In genomic region chr17:47484241-47484921, GRCm38 (mm10) we compare ENCODE assay signal across 8 mouse cellular contexts. TPM values are rescaled to one million over a fixed set of nuclear protein-coding genes. Genes with fewer than 3 reads are reported as not detected.
DNase-seq lines count a peak whose midpoint lies in the region; ATAC-seq and TF ChIP-seq lines count a peak whose summit lies in the region.

No protein-coding gene starts in this region.

- H3K36me3 ChIP-seq in limb, embryonic 13.5 days = peaks cover 17% of the 10 kb centered on the region
- H3K36me3 ChIP-seq in thymus, adult 2 months (ENCODE audit: control insufficient read depth, insufficient read depth, low read length) = peaks cover 9% of the 10 kb centered on the region

- no peaks in the 10 kb centered on the region for H3K27me3 ChIP-seq in limb, embryonic 13.5 days
- no peaks in the 10 kb centered on the region for H3K27me3 ChIP-seq in thymus, adult 2 months (ENCODE audit: control insufficient read depth, insufficient read depth, low read length)

- no peak overlapping the region for H3K4me2 ChIP-seq in limb, embryonic 13.5 days (replicated peaks)

- 21% methylated on average over 1 of the region's 1 CpGs for WGBS in limb, embryonic 13.5 days
- WGBS in thymus, adult 2 months = 68% methylated on average over 1 of the region's 1 CpGs

- peak; percentile 83 for DNase-seq in kidney, adult 11 months
- no peak for DNase-seq in kidney, adult 18-20 months
- DNase-seq in neural tube, embryonic 10.5 days (ENCODE audit: extremely low spot score, low spot score) = peak; percentile 40
- no peak for DNase-seq in thymus, adult 2 months
- DNase-seq in gastrocnemius, postnatal 36 days = no peak
- no peak for DNase-seq in left cerebral cortex, postnatal 25 days (ENCODE audit: low spot score in 2 of 2)

- peaks cover 19% of the 10 kb centered on the region for H3K4me1 ChIP-seq in limb, embryonic 13.5 days
- H3K4me1 ChIP-seq in thymus, adult 2 months (replicated peaks; ENCODE audit: control insufficient read depth, insufficient read depth, low read length) = peaks cover 20% of the 10 kb centered on the region

- intact Hi-C loops in gastrocnemius, postnatal 36 days (cut with DNase I) = no loop called here
- intact Hi-C loops in left cerebral cortex, postnatal 25 days (cut with DNase I) = loop anchor here (5.0 kb wide), 1 partner anchor 97 kb away; the partner anchor contains the start of gene Guca1b

- peak; percentile 42; the same call in 1 of the 2 replicates for ATAC-seq in granulocyte monocyte progenitor cell, adult 5-6 weeks (replicated peaks; ENCODE audit: poor library complexity, severe bottlenecking)
- ATAC-seq in limb, embryonic 13.5 days (ENCODE audit: low FRiP score, low read depth) = peak; percentile 33; the same call in 1 of the 2 replicates

- H3K27ac ChIP-seq in limb, embryonic 13.5 days = peak overlapping the region; percentile 10; the same call in 1 of the 2 replicates
- H3K27ac ChIP-seq in thymus, adult 2 months (ENCODE audit: control insufficient read depth, insufficient read depth, low read length) = no peak overlapping the region

- TF ChIP-seq POLR2A in thymus, adult 2 months (IDR thresholded peaks at IDR 0.05; ENCODE audit: control insufficient read depth, extremely low read depth, insufficient read depth, low read length, poor library complexity) = no peak

- no peak for TF ChIP-seq CTCF in thymus, adult 2 months (IDR thresholded peaks at IDR 0.05; ENCODE audit: borderline replicate concordance, control insufficient read depth, extremely low read depth, insufficient read depth, low read length, poor library complexity)

- no peak overlapping the region for H3K9ac ChIP-seq in limb, embryonic 13.5 days

- no peak overlapping the region for H3K4me3 ChIP-seq in limb, embryonic 13.5 days
- no peak overlapping the region for H3K4me3 ChIP-seq in thymus, adult 2 months (ENCODE audit: control insufficient read depth, insufficient read depth, low read length)

- no peaks in the 10 kb centered on the region for H3K9me3 ChIP-seq in limb, embryonic 13.5 days

RNA-seq across cellular contexts. Expression of gene Taf8, which starts 17.7 kb away (rescaled TPM):
- 13.9 and 23.8 TPM in 2 replicates for total RNA-seq in granulocyte monocyte progenitor cell, adult 5-6 weeks (2014; fragmentation: Nextera tagmentation)
- total RNA-seq in granulocyte monocyte progenitor cell, adult 5-6 weeks (2017) = 34.7 and 40.9 TPM in 2 replicates
- polyA plus RNA-seq in limb, embryonic 13.5 days (2015; fragmentation: Nextera tagmentation; extraction: Ambion mirVana) = 34.6 and 34.9 TPM in 2 replicates
- 68.2 and 74.3 TPM in 2 replicates for polyA plus RNA-seq in thymus, adult 2 months (2012; rRNA removed)
- 10 to 100 TPM; 10.4 to 12.8 TPM for total RNA-seq in gastrocnemius, postnatal 36 days (2021)
- 10 to 100 TPM; 16.4 to 16.7 TPM for total RNA-seq in left cerebral cortex, postnatal 25 days (2021)

RNA-seq across cellular contexts. Expression of gene Ccnd3, which starts 20.5 kb away (rescaled TPM):
- total RNA-seq in granulocyte monocyte progenitor cell, adult 5-6 weeks (2014; fragmentation: Nextera tagmentation) = 99.8 and 128 TPM in 2 replicates
- total RNA-seq in granulocyte monocyte progenitor cell, adult 5-6 weeks (2017) = 35.5 and 35.9 TPM in 2 replicates
- polyA plus RNA-seq in limb, embryonic 13.5 days (2015; fragmentation: Nextera tagmentation; extraction: Ambion mirVana) = 392 and 402 TPM in 2 replicates
- polyA plus RNA-seq in thymus, adult 2 months (2012; rRNA removed) = 1,622 and 2,069 TPM in 2 replicates
- total RNA-seq in gastrocnemius, postnatal 36 days (2021) = 10 to 100 TPM; 31.4 to 31.5 TPM
- total RNA-seq in left cerebral cortex, postnatal 25 days (2021) = 10 to 100 TPM; 31.0 to 31.7 TPM

RNA-seq across cellular contexts. Expression of gene 1700001C19Rik, which starts 47.2 kb away (rescaled TPM):
- total RNA-seq in granulocyte monocyte progenitor cell, adult 5-6 weeks (2014; fragmentation: Nextera tagmentation) = not detected in 2 replicates
- total RNA-seq in granulocyte monocyte progenitor cell, adult 5-6 weeks (2017) = 1.9 TPM in 1 of 2 replicates, not detected in the other
- polyA plus RNA-seq in limb, embryonic 13.5 days (2015; fragmentation: Nextera tagmentation; extraction: Ambion mirVana) = 0.24 TPM in 1 of 2 replicates, not detected in the other
- polyA plus RNA-seq in thymus, adult 2 months (2012; rRNA removed) = 0.11 and 0.26 TPM in 2 replicates
- total RNA-seq in gastrocnemius, postnatal 36 days (2021) = not detected
- total RNA-seq in left cerebral cortex, postnatal 25 days (2021) = under 1 TPM in 1 of 2 experiments, not detected in 1; 0.39 TPM

RNA-seq across cellular contexts. Expression of gene AI661453, which starts 48.0 kb away (rescaled TPM):
- 1.8 and 4.3 TPM in 2 replicates for total RNA-seq in granulocyte monocyte progenitor cell, adult 5-6 weeks (2014; fragmentation: Nextera tagmentation)
- 0.34 and 0.62 TPM in 2 replicates for total RNA-seq in granulocyte monocyte progenitor cell, adult 5-6 weeks (2017)
- 0.66 and 0.99 TPM in 2 replicates for polyA plus RNA-seq in limb, embryonic 13.5 days (2015; fragmentation: Nextera tagmentation; extraction: Ambion mirVana)
- polyA plus RNA-seq in thymus, adult 2 months (2012; rRNA removed) = 1.0 and 1.6 TPM in 2 replicates
- total RNA-seq in gastrocnemius, postnatal 36 days (2021) = under 1 TPM; 0.13 to 0.35 TPM
- under 1 TPM; 0.32 to 0.41 TPM for total RNA-seq in left cerebral cortex, postnatal 25 days (2021)

Comparison
In these comparisons a context has a peak if more than half of its experiments do, and no peak if none do; other contexts are left out.
1. DNase-seq: peak in kidney, adult 11 months (single experiment) and neural tube, embryonic 10.5 days (single experiment); none in kidney, adult 18-20 months (single experiment), thymus, adult 2 months (single experiment), gastrocnemius, postnatal 36 days (0 of 2) and left cerebral cortex, postnatal 25 days (0 of 2).